Mouse (Mus musculus) megakaryocyte, embryonic 14.5 days (primary cell): ENCODE results near the gene Uqcrh. TPM values are rescaled to one million over a fixed set of nuclear protein-coding genes. Genes with fewer than 3 reads are reported as not detected.
A peak's percentile ranks its signal among the peaks of the same experiment; 100 is the strongest.

ENCODE experiments used
- H3K27me3 ChIP-seq: replicated peaks from 2 replicates; pipeline ENCODE3; 2012; ENCODE audit warnings: inconsistent platforms
- H3K36me3 ChIP-seq: replicated peaks from 2 replicates; pipeline ENCODE3; 2012; ENCODE audit warnings: low read length, inconsistent platforms, mixed read lengths
- H3K4me1 ChIP-seq: 2 replicates; pipeline ENCODE4 v1.6.1; 2012; ENCODE audit warnings: inconsistent platforms
- H3K4me3 ChIP-seq: replicated peaks from 2 replicates; pipeline ENCODE3; 2012; ENCODE audit warnings: moderate library complexity, mild to moderate bottlenecking, inconsistent platforms
- H3K9me3 ChIP-seq: 2 replicates; pipeline ENCODE4 v1.6.1; 2012; ENCODE audit warnings: inconsistent platforms
- FLI1 ChIP-seq: IDR thresholded peaks from 2 replicates; pipeline ENCODE4 v1.6.1; 2012; ENCODE audit warnings: low read length, inconsistent platforms, mixed read lengths
- GATA1 ChIP-seq: IDR thresholded peaks from 3 replicates; pipeline ENCODE4 v1.6.1; 2012; ENCODE audit warnings: mixed read lengths, low read length, inconsistent platforms, borderline replicate concordance
- polyA plus RNA-seq: library from polyadenylated mRNA; stranded (reverse); fragments of >175 nt; gene quantifications from 2 replicates; pipeline ENCODE4 v1.2.3, GENCODE M21; 2012; ENCODE audit warnings: low replicate concordance; ENCODE audit not compliant: insufficient read depth

Uqcrh gene
- polyA plus RNA-seq = 24.7 and 73.9 TPM in 2 replicates

GRCm38 (mm10) chr4:116074861-116075620 lies at the start of gene Uqcrh, which contains the start of gene Lrrc41:
Uqcrh (minus strand) TSS chr4:116075071.
Lrrc41 (plus strand) TSS chr4:116075269.
- H3K36me3 ChIP-seq = peaks cover 26% of the 10 kb centered on the region
- peak within 1 kb of the TSS; percentile 95 for H3K4me3 ChIP-seq
- H3K27me3 ChIP-seq = no peaks in the 10 kb centered on the region
- peaks cover 54% of the 10 kb centered on the region for H3K4me1 ChIP-seq
- no peaks in the 10 kb centered on the region for H3K9me3 ChIP-seq
- TF ChIP-seq FLI1 = peak; percentile 88
- no peak for TF ChIP-seq GATA1

GRCm38 (mm10) chr4:116123602-116124519 lies 49.0 kb upstream of the Uqcrh start, which contains the start of the genes Rad54l and Pomgnt1:
Rad54l (minus strand) TSS chr4:116123690.
Pomgnt1 (plus strand) TSS chr4:116123840.
- H3K4me1 ChIP-seq = peaks cover 36% of the 10 kb centered on the region
- no peaks in the 10 kb centered on the region for H3K27me3 ChIP-seq
- H3K36me3 ChIP-seq = peaks cover 24% of the 10 kb centered on the region
- no peaks in the 10 kb centered on the region for H3K9me3 ChIP-seq
- peak within 1 kb of the TSS; percentile 94 for H3K4me3 ChIP-seq
- TF ChIP-seq FLI1 = no peak
- no peak for TF ChIP-seq GATA1

- Histone ChIP-seq H3K27me3 (no peaks in the 10 kb centered on the region), H3K9me3 (no peaks in the 10 kb centered on the region)
Observed at GRCm38 (mm10) chr4:116122762-116123161, 47.9 kb upstream of the Uqcrh start.

GRCm38 (mm10) chr4:116111486-116111885 lies 36.6 kb upstream of the Uqcrh start:
- Histone ChIP-seq H3K36me3 (peaks cover 80% of the 10 kb centered on the region), H3K27me3 (no peaks in the 10 kb centered on the region), H3K4me3 (no peak overlapping the region), H3K9me3 (no peaks in the 10 kb centered on the region), H3K4me1 (no peaks in the 10 kb centered on the region; the same call in 1 of the 2 replicates)
- TF ChIP-seq GATA1 (no peak), FLI1 (no peak)

More at GRCm38 (mm10) chr4:116122762-116123161, 47.9 kb upstream of the Uqcrh start:
- Histone ChIP-seq H3K36me3 (peaks cover 26% of the 10 kb centered on the region), H3K4me3 (peak overlapping the region; percentile 94), H3K4me1 (peaks cover 36% of the 10 kb centered on the region)
- no peak for TF ChIP-seq GATA1
- TF ChIP-seq FLI1 = no peak

- H3K4me3 ChIP-seq = no peak overlapping the region
- H3K9me3 ChIP-seq = no peaks in the 10 kb centered on the region
- peaks cover 78% of the 10 kb centered on the region for H3K36me3 ChIP-seq
- H3K27me3 ChIP-seq = no peaks in the 10 kb centered on the region
- H3K4me1 ChIP-seq = no peaks in the 10 kb centered on the region; the same call in 1 of the 2 replicates
- no peak for TF ChIP-seq GATA1
- no peak for TF ChIP-seq FLI1
Observed at GRCm38 (mm10) chr4:116110695-116111094, 35.8 kb upstream of the Uqcrh start.

- Histone ChIP-seq H3K36me3 (peaks cover 80% of the 10 kb centered on the region), H3K4me3 (no peak overlapping the region), H3K9me3 (no peaks in the 10 kb centered on the region), H3K27me3 (no peaks in the 10 kb centered on the region), H3K4me1 (peaks cover 13% of the 10 kb centered on the region)
- TF ChIP-seq FLI1 (no peak), GATA1 (no peak)
Observed at GRCm38 (mm10) chr4:116105278-116105677, 30.4 kb upstream of the Uqcrh start.

- Histone ChIP-seq H3K36me3 (peaks cover 97% of the 10 kb centered on the region), H3K4me1 (peaks cover 13% of the 10 kb centered on the region), H3K27me3 (no peaks in the 10 kb centered on the region), H3K9me3 (no peaks in the 10 kb centered on the region), H3K4me3 (no peak overlapping the region)
- TF ChIP-seq GATA1 (no peak), FLI1 (no peak)
Observed at GRCm38 (mm10) chr4:116100959-116101358, 26.1 kb upstream of the Uqcrh start.

GRCm38 (mm10) chr4:116097211-116097610 lies 22.3 kb upstream of the Uqcrh start:
- Histone ChIP-seq H3K4me1 (peaks cover 13% of the 10 kb centered on the region), H3K27me3 (no peaks in the 10 kb centered on the region), H3K9me3 (no peaks in the 10 kb centered on the region), H3K36me3 (peaks cover 100% of the 10 kb centered on the region), H3K4me3 (no peak overlapping the region)
- TF ChIP-seq GATA1 (no peak), FLI1 (no peak)

GRCm38 (mm10) chr4:116096291-116096690 lies 21.4 kb upstream of the Uqcrh start:
- Histone ChIP-seq H3K36me3 (peaks cover 100% of the 10 kb centered on the region), H3K9me3 (no peaks in the 10 kb centered on the region), H3K27me3 (no peaks in the 10 kb centered on the region), H3K4me3 (no peak overlapping the region), H3K4me1 (peaks cover 7% of the 10 kb centered on the region)
- no peak for TF ChIP-seq GATA1
- no peak for TF ChIP-seq FLI1
